22 mouse cellular contexts compared by ENCODE assay signal in the genomic region with DNA sequence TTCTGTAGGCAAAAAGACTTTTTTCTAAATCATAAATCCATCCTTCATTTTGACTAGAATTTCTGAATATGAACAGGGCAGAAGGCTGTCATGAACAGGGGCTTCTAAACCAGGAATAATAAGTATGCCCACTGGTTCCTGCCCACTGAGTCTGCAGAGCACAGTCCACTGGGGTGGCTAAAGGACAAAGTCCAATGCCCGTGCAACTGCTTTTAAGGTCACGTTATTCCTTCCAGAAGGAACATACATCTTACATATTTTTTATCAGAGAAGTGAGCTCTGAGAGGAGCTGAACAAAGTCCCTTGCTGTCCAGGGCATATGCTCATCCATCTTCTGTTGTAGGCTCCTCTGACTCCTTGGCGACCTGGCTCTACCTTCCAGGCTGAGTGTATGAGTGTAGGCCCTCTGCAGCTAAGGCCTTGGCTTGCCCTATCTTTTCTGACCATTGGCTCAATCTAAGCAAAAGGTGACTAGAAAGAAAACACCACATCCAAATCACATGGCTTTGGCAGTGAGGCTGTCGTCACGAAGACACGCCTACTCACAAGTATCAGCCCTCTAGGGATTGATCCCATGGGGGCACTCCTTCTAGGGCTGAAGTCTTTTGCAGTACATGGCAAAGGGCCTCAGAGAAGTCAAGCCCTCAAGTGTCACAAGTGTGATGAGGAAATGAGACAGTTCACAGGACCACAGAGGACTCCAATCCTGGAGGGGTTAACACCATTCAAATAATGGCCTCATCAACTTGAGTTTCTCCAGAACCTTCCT. TPM values are rescaled to one million over a fixed set of nuclear protein-coding genes. Genes with fewer than 3 reads are reported as not detected.
A peak's percentile ranks its signal among the peaks of the same experiment; 100 is the strongest.
DNase-seq lines count a peak whose midpoint lies in the region; ATAC-seq and TF ChIP-seq lines count a peak whose summit lies in the region.
"Had no signal": no experiment of that assay in that cellular context is flagged by ENCODE, and none has a peak within 500 bp of the region (broad histone marks: within the 10 kb centered on the region; RNA-seq: fewer than 3 reads in every experiment).

No protein-coding gene starts in this region.

- H3K27ac ChIP-seq in CH12.LX (ENCODE audit: insufficient read depth, low read depth), result peak overlapping the region; percentile 57; the same call in 1 of the 2 replicates
- H3K27ac ChIP-seq: embryonic facial prominence, embryonic 15.5 days; forebrain, embryonic 10.5 days; gastrocnemius, adult 2 months; heart, embryonic 13.5 days; hindbrain, embryonic 15.5 days had no signal

- in situ Hi-C loops in CH12.LX (cut with MboI; ENCODE audit: low pct_ligation_motif_present, low pct_unique_long_range_greater_than_20kb, low sequenced_read_pairs), result no loop called here

- H3K4me2 ChIP-seq in CH12.LX (ENCODE audit: insufficient read depth, low read depth, poor library complexity, severe bottlenecking), result no peak overlapping the region
- H3K4me2 ChIP-seq: embryonic facial prominence, embryonic 15.5 days; heart, embryonic 13.5 days; hindbrain, embryonic 15.5 days had no signal

- no peak for TF ChIP-seq EP300 in CH12.LX (IDR thresholded peaks at IDR 0.05; ENCODE audit: low read length)

- no peak for TF ChIP-seq CTCF in CH12.LX (conservative IDR thresholded peaks at IDR 0.05 in 1 of 2, IDR thresholded peaks at IDR 0.05 in 1 of 2; ENCODE audit: low read depth in 2 of 2, low read length in 2 of 2)

- H3K36me3 ChIP-seq in CH12.LX (replicated peaks in 1 of 2; ENCODE audit: control insufficient read depth in 1 of 2, insufficient read depth in 1 of 2, low read length in 1 of 2), result peaks cover 81 to 99% of the 10 kb centered on the region in 2 experiments

- H3K4me3 ChIP-seq in CH12.LX (replicated peaks in 1 of 3; ENCODE audit: low read depth in 2 of 3, low read length in 2 of 3, poor library complexity in 1 of 3), result no peak overlapping the region
- H3K4me3 ChIP-seq: embryonic facial prominence, embryonic 15.5 days; erythroblast, embryonic 14.5 days; forebrain, embryonic 10.5 days; gastrocnemius, adult 2 months; heart, embryonic 13.5 days; hindbrain, embryonic 15.5 days had no signal

- H3K9me3 ChIP-seq in CH12.LX (replicated peaks; ENCODE audit: low read length), result no peaks in the 10 kb centered on the region
- H3K9me3 ChIP-seq: embryonic facial prominence, embryonic 15.5 days; forebrain, embryonic 10.5 days; G1E; heart, embryonic 13.5 days; hindbrain, embryonic 15.5 days had no signal

- H3K9ac ChIP-seq in CH12.LX (ENCODE audit: insufficient read depth, low read depth), result no peak overlapping the region
- H3K9ac ChIP-seq: embryonic facial prominence, embryonic 15.5 days; heart, embryonic 13.5 days; hindbrain, embryonic 15.5 days had no signal

- dilution Hi-C loops in CH12.LX (cut with MboI; ENCODE audit: extremely low pct_ligation_motif_present, extremely low pct_unique_long_range_greater_than_20kb, low sequenced_read_pairs), result no loop called here

- peak; percentile 71 for DNase-seq in adrenal gland, postnatal 14 days
- DNase-seq in adrenal gland, adult 18-20 months (ENCODE audit: low spot score in 2 of 2), result no peak
- DNase-seq in kidney, adult 9 months, result peak; percentile 53
- no peak for DNase-seq in kidney, postnatal 25 days
- DNase-seq in CH12.LX (ENCODE audit: extremely low read depth), result peak; percentile 61
- peak; percentile 16 for DNase-seq in adrenal gland, postnatal 25 days
- DNase-seq: cerebellum, adult 8-10 months; cerebellum, postnatal 14 days; embryo, embryonic 11 days; gastrocnemius, adult 2 months; gastrocnemius, postnatal 25 days; heart, postnatal 36 days had no signal

- no peak for TF ChIP-seq POLR2A in CH12.LX (IDR thresholded peaks at IDR 0.05; ENCODE audit: low read depth, low read length)

- no peaks in the 10 kb centered on the region for H3K27me3 ChIP-seq in CH12.LX (replicated peaks)
- H3K27me3 ChIP-seq: embryonic facial prominence, embryonic 15.5 days; heart, embryonic 13.5 days; hindbrain, embryonic 15.5 days had no signal

- no peak for ATAC-seq in CD4-positive, CD25-positive, alpha-beta regulatory T cell, adult 4 months
- ATAC-seq: forebrain, embryonic 14.5 days had no signal

- H3K4me1 ChIP-seq in CH12.LX (ENCODE audit: control insufficient read depth in 1 of 2, insufficient read depth in 2 of 2), result peaks cover 15 to 35% of the 10 kb centered on the region in 2 experiments
- H3K4me1 ChIP-seq: embryonic facial prominence, embryonic 15.5 days; forebrain, embryonic 10.5 days; heart, embryonic 13.5 days; hindbrain, embryonic 15.5 days had no signal

- TF ChIP-seq RAD21 in CH12.LX (IDR thresholded peaks at IDR 0.05; ENCODE audit: low read depth, low read length), result no peak

- no peaks in the 10 kb centered on the region for H3K79me2 ChIP-seq in CH12.LX (replicated peaks; ENCODE audit: control insufficient read depth, extremely low read depth, insufficient read depth, poor library complexity, severe bottlenecking)

TF ChIP-seq in CH12.LX, 34 proteins besides CTCF, POLR2A, EP300 and RAD21:
- no peak for TF ChIP-seq NRF1 (IDR thresholded peaks at IDR 0.05; ENCODE audit: low read depth, low read length)
- TF ChIP-seq GABPA (IDR thresholded peaks at IDR 0.05; ENCODE audit: insufficient replicate concordance, low read depth, low read length), result no peak
- no peak for TF ChIP-seq RCOR1 (conservative IDR thresholded peaks at IDR 0.05; ENCODE audit: low read depth, low read length)
- no peak for TF ChIP-seq BHLHE40 (IDR thresholded peaks at IDR 0.05; ENCODE audit: low read depth, low read length)
- TF ChIP-seq TCF12 (IDR thresholded peaks at IDR 0.05; ENCODE audit: low read depth, low read length), result no peak
- TF ChIP-seq USF1 (IDR thresholded peaks at IDR 0.05; ENCODE audit: low read depth, low read length), result no peak
- TF ChIP-seq MAX (IDR thresholded peaks at IDR 0.05; ENCODE audit: low read length), result no peak
- no peak for TF ChIP-seq MYC (IDR thresholded peaks at IDR 0.05; ENCODE audit: low read depth, low read length)

RNA-seq across cellular contexts. Expression of a gene that starts 44.2 kb away (rescaled TPM):
- total RNA-seq in adrenal gland, postnatal 14 days (2021), result 21.5 and 21.9 TPM in 2 replicates
- total RNA-seq in adrenal gland, adult 18-20 months (2021), result 10 to 100 TPM; 56.8 to 67.0 TPM
- total RNA-seq in CH12.LX (2012; rRNA removed) (not detected in 2 replicates), CH12.LX (2014; rRNA removed) (not detected in 2 replicates)
- not detected in 2 replicates for polyA plus RNA-seq in CH12.LX (2012; ENCODE audit: insufficient read length, low read depth)
- 37.1 and 44.4 TPM in 2 replicates for total RNA-seq in adrenal gland, postnatal 25 days (2021)
- polyA plus RNA-seq in CD4-positive, CD25-positive, alpha-beta regulatory T cell, adult 4 months (2017; shearing (Covaris generic)), result 1 to 10 TPM in 1 of 2 experiments, not detected in 1; 9.1 TPM
- total RNA-seq: common myeloid progenitor, adult 5-6 weeks; G1E; granulocyte monocyte progenitor cell, adult 5-6 weeks; heart, postnatal 36 days had no signal
- polyA plus RNA-seq: erythroblast, embryonic 14.5 days; G1E had no signal

Comparison
In these comparisons a context has a peak if more than half of its experiments do, and no peak if none do; other contexts are left out.
1. DNase-seq: peak in adrenal gland, postnatal 14 days (single experiment), kidney, adult 9 months (single experiment), CH12.LX (single experiment) and adrenal gland, postnatal 25 days (single experiment); none in adrenal gland, adult 18-20 months (0 of 2) and kidney, postnatal 25 days (0 of 2).
2. RNA of a gene that starts 44.2 kb away (total RNA-seq): 56.8 to 67.0 TPM in adrenal gland, adult 18-20 months, 37.1 to 44.4 TPM in adrenal gland, postnatal 25 days and 21.5 to 21.9 TPM in adrenal gland, postnatal 14 days; not detected in CH12.LX; every median in the first group is over 10 times any median in the second.